Mouse (Mus musculus) brain, embryonic 14.5 days (tissue): Measurements from ENCODE around the gene Schip1. TPM values are rescaled to one million over a fixed set of nuclear protein-coding genes. Genes with fewer than 3 reads are reported as not detected.

Experiments
- DNase-seq: peaks from one replicate; pipeline ENCODE4 v3.0.0-alpha.2; 2011; ENCODE audit warnings: low read depth
- CTCF ChIP-seq: fragments of 200-500 bp; IDR thresholded peaks from 2 replicates; pipeline ENCODE4 v1.5.1; 2012; ENCODE audit warnings: inconsistent platforms, mild to moderate bottlenecking, moderate library complexity, borderline replicate concordance; ENCODE audit not compliant: insufficient read depth, insufficient read length; ENCODE audit errors: extremely low read depth
- POLR2A ChIP-seq: fragments of 200-500 bp; IDR thresholded peaks from 2 replicates; pipeline ENCODE4 v1.6.1; 2012; ENCODE audit warnings: mild to moderate bottlenecking, inconsistent platforms, borderline replicate concordance; ENCODE audit not compliant: poor library complexity, insufficient read depth, insufficient read length, severe bottlenecking; ENCODE audit errors: extremely low read depth
- polyA plus RNA-seq: library from polyadenylated mRNA; depleted of rRNA; stranded (reverse); fragments of >200 nt; gene quantifications from 2 replicates; pipeline ENCODE4 v1.2.3, GENCODE M21; 2012

The Schip1 gene
- polyA plus RNA-seq, 1 experiment = 80.7 TPM

DNA sequence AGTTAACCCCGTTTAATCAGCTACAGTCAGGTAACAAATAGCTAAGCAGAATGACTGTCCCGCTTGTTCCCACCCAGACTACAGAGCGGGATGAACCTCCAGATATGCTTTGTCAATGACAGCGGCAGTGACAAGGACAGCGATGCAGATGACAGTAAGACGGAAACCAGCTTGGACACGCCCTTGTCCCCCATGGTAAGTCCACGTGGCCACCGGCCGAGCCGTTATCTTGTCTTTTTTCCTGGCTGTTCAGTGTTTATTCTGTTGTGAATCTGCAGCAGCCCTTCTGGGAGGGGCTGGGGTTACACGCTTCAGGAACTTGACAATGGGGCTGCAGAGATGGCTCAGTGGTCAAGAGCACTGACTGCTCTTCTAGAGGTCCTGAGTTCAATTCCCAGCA lies 551.8 kb downstream of the Schip1 start:
- TF ChIP-seq POLR2A (no peak), CTCF (no peak)
- no peak for DNase-seq

DNA sequence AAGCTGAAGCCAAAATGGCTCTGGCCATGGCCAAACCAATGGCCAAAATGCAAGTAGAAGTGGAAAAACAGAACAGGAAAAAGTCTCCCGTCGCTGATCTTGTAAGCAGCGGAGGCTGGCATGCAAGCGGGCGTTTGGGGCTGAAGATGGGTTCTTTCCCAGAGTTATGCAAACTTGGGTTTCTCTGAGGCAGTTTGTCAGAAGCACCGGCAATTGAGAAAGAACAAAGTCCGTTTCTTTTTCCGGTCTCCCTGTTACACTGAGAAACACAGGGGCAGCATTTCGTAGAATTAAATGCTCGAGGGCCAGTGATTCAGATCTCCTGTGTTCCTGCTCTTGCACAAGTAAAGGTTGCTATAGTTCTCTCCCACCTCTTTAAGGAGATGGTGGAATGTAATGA lies 553.1 kb downstream of the Schip1 start:
- TF ChIP-seq CTCF (no peak), POLR2A (no peak)
- no peak for DNase-seq

GRCm38 (mm10) chr3:68619097-68619496 lies 554.5 kb downstream of the Schip1 start:
- DNase-seq = no peak
- TF ChIP-seq POLR2A (no peak), CTCF (no peak)

GRCm38 (mm10) chr3:68621971-68622370 lies 557.4 kb downstream of the Schip1 start:
- TF ChIP-seq CTCF = no peak
- TF ChIP-seq POLR2A = no peak
- no peak for DNase-seq

- DNase-seq = no peak
- TF ChIP-seq POLR2A = no peak
- no peak for TF ChIP-seq CTCF
Measured at GRCm38 (mm10) chr3:68623036-68623435, 558.4 kb downstream of the Schip1 start.

GRCm38 (mm10) chr3:68624471-68624870 lies 559.9 kb downstream of the Schip1 start:
- no peak for TF ChIP-seq POLR2A
- no peak for TF ChIP-seq CTCF
- no peak for DNase-seq

DNA sequence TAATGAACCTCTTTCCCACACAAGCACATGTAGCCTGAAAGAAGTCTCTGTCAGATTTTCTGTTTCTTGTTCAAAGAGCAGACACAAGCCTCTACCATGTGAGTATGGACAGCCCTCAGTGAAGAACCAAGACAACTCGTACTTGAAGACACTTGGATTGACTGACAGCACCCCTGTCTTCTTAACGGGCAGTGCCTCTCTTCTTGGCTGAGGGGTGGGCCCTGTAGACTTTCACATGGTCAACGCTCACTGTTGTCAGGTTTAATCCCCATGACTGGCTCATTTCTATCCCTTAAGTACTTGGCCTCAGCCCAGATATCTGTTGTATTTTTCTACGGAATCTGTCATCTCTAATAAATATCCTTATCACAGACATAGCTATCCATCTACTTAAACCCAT lies 565.7 kb downstream of the Schip1 start:
- DNase-seq = no peak
- TF ChIP-seq POLR2A (no peak), CTCF (no peak)

DNA sequence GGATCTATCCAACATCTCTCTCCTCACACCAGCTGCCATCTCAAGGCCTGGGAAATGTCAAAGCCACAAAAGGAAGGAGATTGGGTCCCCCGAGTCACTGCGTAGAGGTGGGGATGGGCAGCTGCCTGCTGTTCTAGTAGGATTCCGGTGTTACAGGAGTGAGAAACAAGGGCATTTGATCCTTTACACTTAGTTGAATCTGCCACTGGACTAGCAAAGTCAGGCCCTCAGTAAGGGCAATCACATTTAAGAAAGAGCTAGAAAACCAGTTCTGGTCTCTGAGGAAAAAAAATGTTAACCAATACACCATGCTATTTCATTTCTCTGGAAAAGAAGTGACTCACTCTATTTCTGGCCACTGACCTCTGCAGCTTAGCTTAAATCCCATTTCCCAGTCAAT lies 566.2 kb downstream of the Schip1 start:
- TF ChIP-seq CTCF = no peak
- TF ChIP-seq POLR2A = no peak
- DNase-seq = no peak

DNA sequence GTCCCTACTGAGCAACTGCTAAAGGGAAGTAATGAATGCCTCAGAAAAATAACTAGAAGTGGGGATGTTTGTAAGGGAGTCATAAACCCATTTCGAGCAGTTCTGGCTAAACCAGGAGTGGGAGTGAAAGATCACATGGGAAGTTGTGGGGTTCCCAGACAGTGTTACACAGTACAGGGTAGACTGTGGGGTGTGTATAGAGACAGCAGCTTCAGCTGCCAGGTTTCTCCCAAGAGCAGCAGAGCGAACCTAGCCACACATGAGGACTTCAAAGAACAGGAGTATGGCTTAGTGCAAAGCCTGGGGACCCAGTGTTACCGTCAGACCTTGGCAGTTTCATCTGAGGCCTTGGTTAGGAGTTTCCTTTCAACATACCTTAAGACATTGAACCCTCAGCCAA lies 568.1 kb downstream of the Schip1 start:
- TF ChIP-seq POLR2A (no peak), CTCF (no peak)
- DNase-seq = no peak

DNA sequence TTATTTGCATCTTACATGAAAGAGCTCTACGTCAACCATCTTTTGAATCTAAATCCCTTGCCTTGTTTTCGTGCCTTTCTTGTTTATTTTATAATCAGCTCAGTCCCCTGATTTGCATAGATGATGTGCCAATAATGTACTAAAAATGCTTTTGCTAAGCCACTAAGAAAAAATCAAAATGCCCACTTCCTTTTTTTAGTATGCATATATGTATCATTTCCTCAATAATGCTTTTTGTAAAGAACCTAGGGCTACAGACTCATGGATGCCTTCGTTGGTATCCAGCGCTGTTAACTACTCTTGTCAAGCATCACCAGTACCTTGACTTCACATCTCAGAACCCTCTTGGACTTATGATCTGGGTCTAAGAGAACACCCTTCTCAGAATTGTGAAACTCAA lies 569.0 kb downstream of the Schip1 start:
- no peak for TF ChIP-seq POLR2A
- no peak for TF ChIP-seq CTCF

DNA sequence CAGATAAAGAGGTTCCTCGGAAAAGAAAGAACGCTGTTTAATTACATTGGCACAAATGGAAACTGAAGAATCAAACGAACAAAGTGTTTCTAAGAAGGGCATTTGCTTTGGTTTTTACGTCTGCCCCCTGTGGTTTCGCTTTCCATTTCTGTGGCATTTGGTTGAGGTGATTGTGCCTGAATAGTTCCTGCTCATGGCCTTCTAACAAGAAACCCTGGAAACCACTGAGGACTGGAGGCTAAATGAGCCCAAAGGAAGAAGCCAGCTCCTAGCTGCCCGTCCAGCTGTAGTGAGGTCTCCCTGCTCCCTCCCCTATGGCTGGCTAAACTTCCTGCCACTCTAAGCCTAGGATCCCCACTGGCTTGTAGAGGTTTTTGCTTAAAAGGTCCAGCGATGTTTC lies 573.4 kb downstream of the Schip1 start:
- peak; percentile 66 for DNase-seq
- no peak for TF ChIP-seq CTCF
- TF ChIP-seq POLR2A = no peak

More for the DNA sequence above, 569.0 kb downstream of the Schip1 start:
- no peak for DNase-seq

GRCm38 (mm10) chr3:68638703-68639102 lies 574.1 kb downstream of the Schip1 start:
- TF ChIP-seq CTCF (no peak), POLR2A (no peak)

GRCm38 (mm10) chr3:68642935-68643334 lies 578.3 kb downstream of the Schip1 start:
- no peak for TF ChIP-seq POLR2A

More at GRCm38 (mm10) chr3:68638703-68639102, 574.1 kb downstream of the Schip1 start:
- no peak for DNase-seq

More at GRCm38 (mm10) chr3:68642935-68643334, 578.3 kb downstream of the Schip1 start:
- DNase-seq = no peak
